Mouse (Mus musculus) Patski (cell line): Measurements from ENCODE around the gene Fam83f. TPM values are rescaled to one million over a fixed set of nuclear protein-coding genes. Genes with fewer than 3 reads are reported as not detected.

ENCODE experiments used
- ATAC-seq: fragments of 100-300 bp; one replicate; pipeline ENCODE4 v1.8.0; 2021
- CTCF ChIA-PET: fragments of 350-600 bp; sonication (Branson Sonifier 250); formaldehyde crosslinking; loops from one replicate; lab custom pipeline; 2022; ENCODE audit warnings: inconsistent platforms; lab: Charles Lee
- POLR2A ChIA-PET: fragments of 350-600 bp; sonication (Branson Sonifier 250); formaldehyde crosslinking; loops from one replicate; lab custom pipeline; 2022; ENCODE audit warnings: antibody characterized with exemption, inconsistent platforms; lab: Charles Lee
- DNase-seq: peaks from one replicate; pipeline ENCODE4 v3.0.0-alpha.2; 2011; ENCODE audit warnings: low read depth, low spot score
- H3K27me3 ChIP-seq: fragments of 371-371 bp; one replicate; pipeline ENCODE4 v1.5.1; 2021
- CTCF ChIP-seq: fragments of 100-300 bp; IDR thresholded peaks from one replicate; pipeline ENCODE4 v1.5.1; 2021
- in situ Hi-C: fragments of 300-500 bp; cut with MboI; formaldehyde crosslinking; loops from 3 replicates; pipeline ENCODE4 v1.11.1; 2018; ENCODE audit warnings: low pct_unique_long_range_greater_than_20kb, mixed read lengths
- polyA plus RNA-seq: library from polyadenylated mRNA; unstranded; gene quantifications from one replicate; pipeline ENCODE4 v1.2.3, GENCODE M21; 2021

Fam83f gene
- polyA plus RNA-seq, 1 experiment from 2014 or later, result not detected

DNA sequence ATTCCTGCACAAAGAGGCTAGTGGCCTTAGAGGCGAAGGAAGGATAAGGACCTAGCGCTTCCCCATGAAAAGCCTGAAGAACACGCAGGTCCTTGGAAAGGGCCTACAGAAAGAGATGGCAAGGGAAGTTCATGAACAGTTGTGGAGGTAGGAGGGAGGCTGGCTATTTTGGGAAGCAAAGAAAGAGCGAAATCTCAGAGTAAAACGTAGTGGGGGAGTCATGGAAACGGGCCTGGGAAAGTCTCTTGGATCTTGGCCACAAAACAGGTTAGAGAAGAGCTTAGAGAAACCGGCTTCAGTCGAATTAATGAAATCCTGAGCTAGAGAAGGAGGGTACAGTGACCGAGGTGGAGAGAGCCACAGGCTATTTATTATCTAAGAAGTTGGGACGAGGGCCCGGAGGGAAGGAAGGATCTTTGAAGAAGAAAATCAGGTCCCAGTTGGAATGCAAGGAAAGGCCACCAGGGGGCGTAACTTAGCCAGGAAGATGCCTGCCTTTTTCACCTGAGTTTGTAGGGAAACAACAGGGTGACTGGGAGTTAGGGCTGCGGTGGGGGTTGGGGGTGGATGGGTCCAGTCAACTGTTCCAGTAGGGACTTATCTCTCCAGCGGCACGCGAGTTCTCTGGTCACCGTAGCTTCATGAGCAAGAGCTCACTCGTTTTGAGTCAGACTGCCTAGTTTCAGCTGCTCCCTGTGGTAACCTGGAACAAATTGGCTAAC is 34.3 kb downstream of the Fam83f start:
- no peak for DNase-seq
- CTCF ChIA-PET, result interaction anchor here (0.8 to 4.0 kb wide), 10 partner anchors 11 to 441 kb away, joined by 3 to 19 read pairs (median 4); partner anchors contain the start of gene Rps19bp1
- no peak for ATAC-seq
- in situ Hi-C loops, result loop anchor here (5.0 to 25.0 kb wide), 3 partner anchors 91 to 241 kb away; partner anchors contain the start of gene Adsl
- H3K27me3 ChIP-seq, result no peaks in the 10 kb centered on the region
- POLR2A ChIA-PET, result interaction anchor here (0.6 to 1.4 kb wide), 3 partner anchors 33 to 110 kb away, joined by 3 to 6 read pairs (median 4); no protein-coding TSS in a partner anchor
- peak; percentile 93 for TF ChIP-seq CTCF

DNA sequence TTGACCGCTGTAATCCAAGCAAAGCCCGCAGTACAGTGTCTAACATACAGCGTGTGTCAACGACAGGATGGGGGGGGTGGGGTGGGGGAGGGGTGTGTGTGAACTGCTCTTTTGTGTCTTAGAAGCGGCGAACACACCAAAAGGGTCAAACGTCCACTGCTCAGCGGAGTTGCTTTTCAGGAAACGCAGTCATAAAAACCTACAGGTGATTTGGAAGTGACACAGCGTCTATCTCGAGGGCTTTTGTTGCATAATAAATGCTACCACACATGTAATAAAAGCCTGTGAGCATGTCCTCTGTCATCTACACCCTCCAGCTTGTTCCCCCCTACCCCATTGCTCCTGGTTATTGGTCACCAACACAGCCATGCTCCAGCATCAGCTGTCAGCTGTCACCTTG is 34.9 kb downstream of the Fam83f start:
- ATAC-seq (no peak), DNase-seq (no peak)
- ChIA-PET CTCF (interaction anchor here (0.8 to 4.0 kb wide), 6 partner anchors 10 to 442 kb away, joined by 3 to 19 read pairs (median 8); partner anchors contain the start of gene Rps19bp1), POLR2A (interaction anchor here (1.4 kb wide), 1 partner anchor 110 kb away, joined by 4 read pairs; no protein-coding TSS in a partner anchor)
- in situ Hi-C loops, result loop anchor here (5.0 to 25.0 kb wide), 3 partner anchors 91 to 241 kb away; partner anchors contain the start of gene Adsl
- TF ChIP-seq CTCF, result no peak
- no peaks in the 10 kb centered on the region for H3K27me3 ChIP-seq

DNA sequence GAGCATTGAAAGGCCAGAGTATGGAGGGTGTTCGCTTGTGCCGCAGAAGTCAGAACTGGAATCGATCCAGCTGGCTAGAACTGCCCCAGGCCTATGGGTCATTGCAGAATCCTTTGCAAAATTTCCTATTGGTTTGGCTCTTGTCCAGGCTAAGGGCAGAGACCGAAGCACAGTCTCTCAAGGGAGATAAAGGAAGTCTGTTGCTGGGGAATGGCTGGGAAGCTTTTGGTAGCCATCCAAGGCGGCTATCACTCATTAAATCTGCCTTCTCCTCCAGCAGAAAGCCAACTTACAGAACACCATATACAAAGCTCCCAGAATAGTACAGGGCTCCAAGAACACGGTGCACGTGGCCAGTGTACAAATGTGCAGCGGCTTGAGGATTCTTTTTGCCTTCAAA is 35.4 kb downstream of the Fam83f start:
- ATAC-seq (no peak), DNase-seq (no peak)
- no peaks in the 10 kb centered on the region for H3K27me3 ChIP-seq
- POLR2A ChIA-PET, result no interaction called here
- CTCF ChIA-PET, result interaction anchor here (1.5 to 4.0 kb wide), 4 partner anchors 10 to 443 kb away, joined by 5 to 19 read pairs (median 12); partner anchors contain the start of gene Rps19bp1
- in situ Hi-C loops, result loop anchor here (5.0 to 25.0 kb wide), 3 partner anchors 90 to 240 kb away; partner anchors contain the start of gene Adsl
- TF ChIP-seq CTCF, result no peak

DNA sequence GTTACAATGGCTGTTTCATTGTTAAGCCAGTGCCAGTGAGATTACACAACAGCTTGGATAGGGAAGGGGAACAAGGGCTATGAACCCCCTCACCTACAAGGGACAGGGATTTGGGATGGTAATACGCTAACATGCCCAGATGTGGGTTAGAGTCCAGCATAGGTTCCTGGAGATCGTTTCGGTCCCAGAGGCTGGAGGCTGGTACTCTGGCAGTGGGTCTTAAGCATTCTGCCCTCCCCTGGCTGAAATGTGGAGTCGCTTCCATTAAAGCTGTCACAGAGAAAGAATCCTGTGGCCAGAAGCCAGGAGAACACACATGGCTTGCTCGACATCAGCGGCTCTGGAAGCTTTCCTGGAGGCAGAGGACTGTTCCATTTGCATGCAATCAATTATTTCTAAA is 37.9 kb downstream of the Fam83f start:
- POLR2A ChIA-PET, result no interaction called here
- in situ Hi-C loops, result loop anchor here (5.0 to 25.0 kb wide), 3 partner anchors 88 to 238 kb away; partner anchors contain the start of gene Adsl
- ATAC-seq (no peak), DNase-seq (no peak)
- no peaks in the 10 kb centered on the region for H3K27me3 ChIP-seq
- no peak for TF ChIP-seq CTCF
- CTCF ChIA-PET, result no interaction called here

DNA sequence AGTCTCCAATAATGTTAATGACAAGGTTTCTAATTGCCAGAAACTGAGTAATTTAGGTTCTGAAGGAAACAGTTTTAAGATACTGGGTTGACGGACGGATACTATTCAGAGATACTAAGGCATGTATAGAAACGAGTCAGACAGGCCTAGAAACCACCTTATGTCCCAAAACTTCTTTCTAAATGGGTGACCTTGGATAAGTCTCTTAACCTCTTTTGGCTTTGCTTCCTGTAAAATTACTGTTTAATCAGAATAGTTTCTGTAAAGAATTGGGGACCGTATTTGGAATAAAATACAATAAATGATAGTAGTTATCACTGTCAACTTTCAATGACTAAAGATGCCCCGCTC is 38.6 kb downstream of the Fam83f start:
- no peak for ATAC-seq
- ChIA-PET POLR2A (no interaction called here), CTCF (interaction anchor here (1.3 kb wide), 1 partner anchor 134 kb away, joined by 3 read pairs; no protein-coding TSS in a partner anchor)
- no peak for TF ChIP-seq CTCF
- in situ Hi-C loops, result loop anchor here (25.0 kb wide), 1 partner anchor 177 kb away; no protein-coding TSS in a partner anchor
- no peaks in the 10 kb centered on the region for H3K27me3 ChIP-seq
- DNase-seq, result no peak

DNA sequence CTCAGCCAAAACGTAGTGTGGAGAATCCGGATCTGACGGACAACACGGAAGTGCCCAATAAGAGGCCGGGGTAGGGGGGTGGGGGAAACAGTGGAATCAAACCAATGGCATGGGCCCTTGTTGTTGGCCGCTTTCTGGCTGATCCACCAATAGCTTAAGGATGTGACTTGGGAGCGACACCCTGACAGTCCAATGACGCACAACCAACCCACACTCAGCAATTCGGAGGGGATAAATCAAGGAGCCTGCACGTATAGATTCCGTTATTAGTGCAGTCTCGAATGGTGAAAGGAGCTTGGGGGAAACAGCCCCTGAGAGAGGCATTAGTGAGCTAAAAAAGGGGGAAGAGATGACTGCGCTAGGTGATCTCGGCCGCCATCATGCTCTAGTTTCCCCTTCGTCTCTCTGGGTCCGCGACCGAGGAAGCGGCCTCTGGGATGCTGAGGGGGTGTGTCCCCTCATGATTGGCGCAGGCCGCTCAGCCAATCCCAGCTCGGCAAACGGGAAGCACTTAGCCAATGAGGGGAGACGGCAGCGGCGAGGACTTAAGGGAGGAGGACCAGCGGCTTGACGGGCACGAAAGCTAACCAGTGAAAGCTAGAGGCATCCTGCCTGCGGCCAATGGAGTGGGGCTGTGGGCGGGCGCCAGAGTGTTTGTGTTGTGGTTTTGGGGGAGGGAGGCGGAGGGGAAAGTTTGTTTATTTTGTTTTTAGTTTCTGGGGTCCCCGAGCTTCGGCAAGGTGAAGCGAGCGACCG is 39.1 kb downstream of the Fam83f start, which contains the start of gene Tnrc6b:
Tnrc6b (plus strand) TSS at position 706 of the 756 bp plus-strand sequence.
- TF ChIP-seq CTCF, result no peak
- in situ Hi-C loops, result loop anchor here (25.0 kb wide), 1 partner anchor 177 kb away; no protein-coding TSS in a partner anchor
- DNase-seq (peak; percentile 97), ATAC-seq (peak; percentile 94)
- CTCF ChIA-PET, result interaction anchor here (1.3 kb wide), 1 partner anchor 134 kb away, joined by 3 read pairs; no protein-coding TSS in a partner anchor
- no peaks in the 10 kb centered on the region for H3K27me3 ChIP-seq
- POLR2A ChIA-PET, result interaction anchor here (1.9 kb wide), 1 partner anchor 88 kb away, joined by 7 read pairs; no protein-coding TSS in a partner anchor

DNA sequence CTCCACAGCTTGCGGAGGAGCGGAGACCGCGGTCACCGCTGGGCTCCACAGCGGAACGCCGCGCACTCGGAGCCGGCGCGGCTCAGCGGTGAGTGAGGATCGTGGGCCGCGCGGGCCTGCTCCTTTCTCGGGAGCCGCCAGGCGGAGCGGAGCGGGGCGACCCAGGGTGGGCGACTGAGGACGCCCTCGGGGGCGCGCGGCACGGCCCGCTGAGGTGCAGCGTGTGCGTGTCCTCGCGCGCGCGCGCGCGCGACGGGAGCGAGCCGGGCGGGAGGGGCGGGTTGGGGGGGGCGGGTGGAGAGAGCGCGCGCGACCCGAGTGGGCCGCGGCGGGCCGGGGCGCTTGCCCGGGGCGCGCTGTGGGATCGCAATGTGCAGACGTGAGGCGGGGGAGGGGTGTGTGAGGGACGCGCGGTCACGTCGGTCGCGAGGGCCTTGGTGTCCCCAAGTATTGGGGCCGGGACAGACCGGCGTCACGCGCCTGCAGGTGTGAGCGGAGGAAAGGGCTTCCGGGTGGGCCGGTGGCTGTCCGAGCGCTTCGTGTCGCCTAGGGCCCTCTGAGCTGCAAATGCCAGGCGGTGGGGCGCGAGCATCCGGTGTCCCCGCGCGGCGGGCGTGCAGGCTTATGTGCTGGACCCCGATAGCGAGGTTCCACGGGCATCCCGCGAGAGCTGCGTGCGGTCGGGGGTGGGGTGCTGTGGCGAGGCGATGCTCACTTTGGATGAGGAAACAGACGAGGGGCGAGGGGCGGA is 39.9 kb downstream of the Fam83f start:
- DNase-seq, result no peak
- no peak for TF ChIP-seq CTCF
- ChIA-PET CTCF (interaction anchor here (1.2 to 1.3 kb wide), 2 partner anchors 133 to 487 kb away, joined by 3 read pairs; no protein-coding TSS in a partner anchor), POLR2A (interaction anchor here (1.9 kb wide), 1 partner anchor 87 kb away, joined by 7 read pairs; no protein-coding TSS in a partner anchor)
- in situ Hi-C loops, result loop anchor here (25.0 kb wide), 1 partner anchor 176 kb away; no protein-coding TSS in a partner anchor
- no peaks in the 10 kb centered on the region for H3K27me3 ChIP-seq
- ATAC-seq, result peak; percentile 12

DNA sequence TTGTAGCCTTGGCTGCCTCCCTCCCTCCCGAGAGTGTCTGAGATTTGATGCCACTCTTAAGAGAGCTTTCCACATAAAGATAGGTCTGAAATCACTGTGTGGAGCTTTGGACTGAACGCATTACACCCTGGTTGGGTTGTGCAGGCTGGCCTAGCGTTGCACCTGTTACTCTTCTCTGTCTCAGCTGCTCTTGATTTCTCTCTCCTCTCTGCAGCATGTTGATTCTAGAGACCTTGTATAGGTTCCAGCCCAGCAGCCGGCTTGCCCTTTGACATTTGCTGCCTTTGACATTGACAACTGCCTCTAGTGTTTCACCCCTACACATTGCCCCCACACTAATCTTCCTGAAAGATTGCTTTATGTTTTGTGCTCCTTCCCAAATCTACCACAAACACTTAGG is 42.7 kb downstream of the Fam83f start:
- H3K27me3 ChIP-seq, result no peaks in the 10 kb centered on the region
- DNase-seq, result no peak
- no peak for TF ChIP-seq CTCF
- no peak for ATAC-seq
- ChIA-PET CTCF (no interaction called here), POLR2A (no interaction called here)
- in situ Hi-C loops, result loop anchor here (25.0 kb wide), 1 partner anchor 173 kb away; no protein-coding TSS in a partner anchor

DNA sequence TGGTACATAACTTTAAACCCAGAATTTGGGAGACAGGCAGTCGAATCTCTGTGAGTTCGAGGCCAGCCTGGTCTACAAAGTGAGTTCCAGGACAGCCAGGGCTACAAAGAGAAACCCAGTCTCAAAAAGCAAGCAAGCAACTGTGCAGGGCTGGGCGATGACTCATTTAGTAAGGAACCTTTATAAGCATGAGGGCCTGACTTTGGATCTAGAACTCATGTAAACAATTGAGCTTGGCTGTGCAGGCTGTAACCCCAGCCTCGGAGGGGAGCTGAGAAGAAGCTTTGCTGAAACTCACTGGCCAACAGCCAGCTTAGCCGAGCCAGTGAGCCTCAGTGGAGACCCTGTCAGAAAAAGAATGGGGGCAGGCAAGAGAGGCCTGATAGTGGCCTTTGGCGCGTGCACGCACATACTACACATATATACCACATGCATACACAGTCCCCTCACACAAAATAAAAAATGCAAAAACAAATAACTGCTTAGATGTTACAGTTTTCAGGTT is 45.0 kb downstream of the Fam83f start:
- POLR2A ChIA-PET, result interaction anchor here (0.6 to 0.7 kb wide), 3 partner anchors 12 to 404 kb away, joined by 3 to 8 read pairs (median 6); no protein-coding TSS in a partner anchor
- H3K27me3 ChIP-seq, result no peaks in the 10 kb centered on the region
- ATAC-seq (no peak), DNase-seq (no peak)
- CTCF ChIA-PET, result interaction anchor here (1.6 to 3.4 kb wide), 4 partner anchors 10 to 62 kb away, joined by 3 to 13 read pairs (median 8); no protein-coding TSS in a partner anchor
- in situ Hi-C loops, result loop anchor here (25.0 kb wide), 1 partner anchor 171 kb away; no protein-coding TSS in a partner anchor
- TF ChIP-seq CTCF, result no peak
